Mouse (Mus musculus) hindbrain, embryonic 14.5 days (tissue): ENCODE data around the gene Brd1. TPM values are rescaled to one million over a fixed set of nuclear protein-coding genes. Genes with fewer than 3 reads are reported as not detected.

ENCODE experiments used
- ATAC-seq: fragments of 200-750 bp; cut with Nextera tagmentation; 2 replicates; pipeline ENCODE4 v1.8.0; 2017; ENCODE audit warnings: moderate number of reproducible peaks, mild to moderate bottlenecking, moderate TSS enrichment, moderate library complexity; ENCODE audit not compliant: low FRiP score
- DNase-seq: peaks from one replicate; pipeline ENCODE4 v3.0.0-alpha.2; 2015; ENCODE audit warnings: low spot score
- H3K27ac ChIP-seq: fragments of 300-500 bp; sonication (generic); 2 replicates; pipeline ENCODE4 v1.5.1; 2014; ENCODE audit warnings: mild to moderate bottlenecking, moderate library complexity
- H3K27me3 ChIP-seq: fragments of 300-500 bp; sonication (generic); 2 replicates; pipeline ENCODE4 v1.6.1; 2014; ENCODE audit warnings: mild to moderate bottlenecking, low read length, mixed read lengths; ENCODE audit not compliant: control insufficient read depth, insufficient read depth
- H3K36me3 ChIP-seq: fragments of 300-500 bp; sonication (generic); replicated peaks from 2 replicates; pipeline ENCODE4 v1.6.1; 2014; ENCODE audit not compliant: control insufficient read depth, insufficient read depth
- H3K4me1 ChIP-seq: fragments of 300-500 bp; sonication (generic); replicated peaks from 2 replicates; pipeline ENCODE4 v1.6.1; 2014; ENCODE audit warnings: antibody characterized with exemption, low read length, mixed read lengths; ENCODE audit not compliant: control insufficient read depth, insufficient read depth
- H3K4me2 ChIP-seq: fragments of 300-500 bp; sonication (generic); replicated peaks from 2 replicates; pipeline ENCODE4 v1.6.1; 2014; ENCODE audit warnings: mild to moderate bottlenecking, moderate library complexity
- H3K4me3 ChIP-seq: fragments of 300-500 bp; sonication (generic); replicated peaks from 2 replicates; pipeline ENCODE4 v1.5.1; 2014; ENCODE audit warnings: mild to moderate bottlenecking, low read length
- H3K9ac ChIP-seq: fragments of 300-500 bp; sonication (generic); 2 replicates; pipeline ENCODE4 v1.6.1; 2014
- H3K9me3 ChIP-seq: fragments of 300-500 bp; sonication (generic); 2 replicates; pipeline ENCODE4 v1.6.1; 2016; ENCODE audit warnings: low read length; ENCODE audit not compliant: control insufficient read depth
- WGBS: fragments of 180-500 bp; shearing (Covaris S2); extraction: QIAGEN DNeasy Blood & Tissue Kit; methylation state at CpG from one replicate; pipeline ENCODE4 v1.1.7; 2014; 5-methylcytosine and 5-hydroxymethylcytosine counted together
- polyA plus RNA-seq: library from polyadenylated mRNA; unstranded; fragments of >200 nt; fragmentation: Nextera tagmentation; extraction: Ambion mirVana; gene quantifications from 2 replicates; pipeline ENCODE4 v1.2.1, GENCODE M21; 2014

Brd1 gene
- polyA plus RNA-seq, 1 experiment from 2014 or later = 20.8 TPM

DNA sequence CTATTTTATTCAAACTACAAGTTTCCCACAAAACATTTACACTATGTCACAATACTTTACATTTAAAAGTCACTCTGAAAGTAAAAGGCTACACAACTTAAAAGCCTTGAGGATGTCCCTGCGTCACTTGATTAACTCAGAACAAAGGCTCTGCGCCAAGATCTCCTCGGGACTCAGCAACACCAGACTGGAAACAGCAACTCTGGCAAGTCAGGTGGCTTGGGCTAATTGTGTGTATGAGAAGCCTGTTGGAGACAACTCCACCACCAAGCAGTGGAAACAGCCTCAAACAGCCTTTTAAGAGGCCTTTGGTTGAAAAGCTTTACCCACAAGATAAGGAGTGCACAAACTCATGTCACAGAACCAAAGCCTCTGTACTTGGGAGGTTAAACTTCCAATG, 31.5 kb downstream of the Brd1 start:
- no peaks in the 10 kb centered on the region for H3K4me1 ChIP-seq
- no peak for DNase-seq
- no peak for ATAC-seq
- 55% methylated on average over 3 of the region's 3 CpGs for WGBS
- H3K27ac ChIP-seq = no peak overlapping the region
- H3K4me3 ChIP-seq = no peak overlapping the region
- peaks cover 98% of the 10 kb centered on the region for H3K36me3 ChIP-seq
- H3K9me3 ChIP-seq = no peaks in the 10 kb centered on the region
- no peak overlapping the region for H3K9ac ChIP-seq
- no peak overlapping the region for H3K4me2 ChIP-seq
- H3K27me3 ChIP-seq = no peaks in the 10 kb centered on the region

DNA sequence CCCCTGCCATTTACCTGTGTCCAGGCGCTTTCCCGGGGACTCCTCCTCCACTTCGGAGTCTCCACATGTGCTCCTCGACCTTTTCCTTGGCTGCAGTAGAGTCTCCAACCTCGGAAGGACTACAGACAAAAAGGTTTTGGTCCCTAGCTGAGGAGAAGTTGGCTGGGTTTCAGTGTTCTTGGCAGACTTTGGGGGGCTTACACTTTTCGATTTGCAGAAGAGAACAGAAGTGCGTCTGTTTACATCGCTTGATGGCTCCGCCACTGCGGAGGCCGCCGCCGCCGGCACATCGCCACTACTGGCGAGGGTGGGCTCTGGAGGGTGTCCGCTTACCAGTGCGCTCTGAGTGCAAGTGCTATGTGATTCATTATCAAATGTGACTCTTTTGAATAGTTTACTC, 33.3 kb downstream of the Brd1 start:
- Histone ChIP-seq H3K4me2 (no peak overlapping the region), H3K9me3 (no peaks in the 10 kb centered on the region), H3K36me3 (peaks cover 97% of the 10 kb centered on the region), H3K4me1 (no peaks in the 10 kb centered on the region), H3K27ac (no peak overlapping the region), H3K27me3 (no peaks in the 10 kb centered on the region), H3K9ac (no peak overlapping the region), H3K4me3 (no peak overlapping the region)
- peak; percentile 40; the same call in 1 of the 2 replicates for ATAC-seq
- WGBS = 90% methylated on average over 18 of the region's 18 CpGs
- no peak for DNase-seq

- Histone ChIP-seq H3K9me3 (no peaks in the 10 kb centered on the region), H3K27ac (no peak overlapping the region), H3K4me1 (no peaks in the 10 kb centered on the region; the same call in 1 of the 2 replicates), H3K36me3 (peaks cover 97% of the 10 kb centered on the region), H3K27me3 (no peaks in the 10 kb centered on the region), H3K4me3 (no peak overlapping the region), H3K9ac (no peak overlapping the region), H3K4me2 (no peak overlapping the region)
- WGBS = 94% methylated on average over 5 of the region's 5 CpGs
- DNase-seq = no peak
- no peak for ATAC-seq
Measured at GRCm38 (mm10) chr15:88699508-88699907, 34.5 kb downstream of the Brd1 start.

DNA sequence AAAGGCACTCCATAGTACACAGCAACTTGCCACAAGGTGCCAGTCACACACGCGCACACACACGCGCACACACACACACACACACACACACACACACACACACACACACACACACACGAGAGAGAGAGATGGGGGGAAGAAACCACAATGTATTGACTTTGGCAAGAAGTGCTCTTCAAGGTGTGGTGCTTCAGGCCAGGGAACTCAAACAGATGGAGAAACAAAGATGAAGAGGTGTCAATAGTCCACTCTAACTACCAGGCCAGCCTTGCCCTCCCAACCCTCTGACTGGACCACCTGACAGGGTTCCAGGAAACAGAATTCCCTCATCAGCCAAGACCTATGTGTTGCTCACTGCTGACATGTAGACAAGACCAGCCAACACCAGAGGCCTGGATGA, 36.4 kb downstream of the Brd1 start:
- Histone ChIP-seq H3K27me3 (no peaks in the 10 kb centered on the region), H3K36me3 (peaks cover 94% of the 10 kb centered on the region), H3K4me2 (no peak overlapping the region), H3K9ac (no peak overlapping the region), H3K4me1 (no peaks in the 10 kb centered on the region; the same call in 1 of the 2 replicates), H3K9me3 (no peaks in the 10 kb centered on the region), H3K4me3 (no peak overlapping the region), H3K27ac (no peak overlapping the region)
- DNase-seq (no peak), ATAC-seq (no peak)
- 91% methylated on average over 5 of the region's 5 CpGs for WGBS

- no peak overlapping the region for H3K4me2 ChIP-seq
- no peaks in the 10 kb centered on the region; the same call in 1 of the 2 replicates for H3K4me1 ChIP-seq
- H3K9me3 ChIP-seq = no peaks in the 10 kb centered on the region
- H3K27ac ChIP-seq = no peak overlapping the region
- no peak overlapping the region for H3K4me3 ChIP-seq
- WGBS = 92% methylated on average over 7 of the region's 7 CpGs
- ATAC-seq = no peak
- DNase-seq = no peak
- H3K27me3 ChIP-seq = no peaks in the 10 kb centered on the region
- H3K36me3 ChIP-seq = peaks cover 94% of the 10 kb centered on the region
- no peak overlapping the region for H3K9ac ChIP-seq
Measured at GRCm38 (mm10) chr15:88696055-88696454, 38.0 kb downstream of the Brd1 start.

DNA sequence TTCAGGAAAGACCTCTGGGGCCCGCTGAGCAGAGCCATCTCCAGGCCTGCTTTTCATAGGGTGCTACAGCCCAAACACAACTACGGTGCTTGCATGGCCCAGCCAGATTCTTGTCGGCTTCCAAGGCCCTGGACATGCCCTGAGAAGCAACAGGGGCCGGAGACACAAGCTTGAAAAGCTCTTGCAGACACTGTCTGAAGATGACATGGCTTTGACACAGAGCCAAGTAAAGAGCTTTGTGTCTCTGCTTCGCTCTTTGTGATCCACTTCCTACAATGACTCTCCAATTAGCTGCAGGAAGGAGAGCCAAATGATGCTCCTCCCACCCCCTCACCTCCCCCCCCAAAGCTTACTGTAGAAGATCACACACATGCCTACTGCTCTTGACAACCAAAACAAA, 40.0 kb downstream of the Brd1 start:
- WGBS = 69% methylated on average over 5 of the region's 5 CpGs
- DNase-seq = peak; percentile 30
- Histone ChIP-seq H3K36me3 (peaks cover 95% of the 10 kb centered on the region), H3K4me2 (no peak overlapping the region), H3K27ac (no peak overlapping the region), H3K4me1 (no peaks in the 10 kb centered on the region; the same call in 1 of the 2 replicates), H3K9ac (no peak overlapping the region), H3K27me3 (no peaks in the 10 kb centered on the region), H3K9me3 (no peaks in the 10 kb centered on the region), H3K4me3 (no peak overlapping the region)
- peak; percentile 24; the same call in 1 of the 2 replicates for ATAC-seq

GRCm38 (mm10) chr15:88692720-88693119, 41.3 kb downstream of the Brd1 start:
- no peak for ATAC-seq
- H3K36me3 ChIP-seq = peaks cover 95% of the 10 kb centered on the region

DNA sequence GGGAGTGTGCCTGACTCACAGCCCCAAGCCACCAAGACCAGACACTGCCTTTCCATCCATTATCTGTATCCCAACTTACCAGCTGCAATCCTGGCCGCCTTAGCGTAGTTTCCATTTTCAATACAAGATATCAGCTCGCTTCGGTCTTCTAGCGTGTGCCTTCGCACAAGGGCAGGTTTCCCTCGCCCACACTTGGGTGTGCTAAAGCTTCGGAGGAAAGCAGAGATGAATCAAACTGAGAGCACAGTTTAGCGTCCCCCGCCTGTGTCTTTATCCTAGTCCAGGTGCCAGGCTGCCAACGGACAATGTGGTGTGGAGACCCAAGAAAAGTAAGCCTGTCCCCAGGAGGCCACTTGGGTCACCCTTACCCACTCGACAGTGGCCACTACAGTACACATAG, 42.9 kb downstream of the Brd1 start:
- Histone ChIP-seq H3K4me1 (no peaks in the 10 kb centered on the region; the same call in 1 of the 2 replicates), H3K9me3 (no peaks in the 10 kb centered on the region), H3K9ac (no peak overlapping the region), H3K27me3 (no peaks in the 10 kb centered on the region), H3K4me3 (no peak overlapping the region), H3K27ac (no peak overlapping the region), H3K4me2 (no peak overlapping the region), H3K36me3 (peaks cover 96% of the 10 kb centered on the region)
- ATAC-seq (no peak), DNase-seq (no peak)
- WGBS = 94% methylated on average over 12 of the region's 12 CpGs

More at GRCm38 (mm10) chr15:88692720-88693119, 41.3 kb downstream of the Brd1 start:
- Histone ChIP-seq H3K27ac (no peak overlapping the region), H3K4me2 (no peak overlapping the region), H3K9ac (no peak overlapping the region), H3K4me1 (no peaks in the 10 kb centered on the region; the same call in 1 of the 2 replicates), H3K9me3 (no peaks in the 10 kb centered on the region), H3K27me3 (no peaks in the 10 kb centered on the region), H3K4me3 (no peak overlapping the region)
- 80% methylated on average over 9 of the region's 9 CpGs for WGBS
- no peak for DNase-seq

- WGBS = 86% methylated on average over 10 of the region's 10 CpGs
- no peak overlapping the region for H3K9ac ChIP-seq
- no peak overlapping the region for H3K27ac ChIP-seq
- ATAC-seq (no peak), DNase-seq (no peak)
- H3K4me1 ChIP-seq = no peaks in the 10 kb centered on the region
- no peaks in the 10 kb centered on the region for H3K9me3 ChIP-seq
- H3K36me3 ChIP-seq = peaks cover 78% of the 10 kb centered on the region
- H3K4me2 ChIP-seq = no peak overlapping the region
- no peak overlapping the region for H3K4me3 ChIP-seq
- H3K27me3 ChIP-seq = no peaks in the 10 kb centered on the region
Measured at GRCm38 (mm10) chr15:88688120-88688519, 45.9 kb downstream of the Brd1 start.

DNA sequence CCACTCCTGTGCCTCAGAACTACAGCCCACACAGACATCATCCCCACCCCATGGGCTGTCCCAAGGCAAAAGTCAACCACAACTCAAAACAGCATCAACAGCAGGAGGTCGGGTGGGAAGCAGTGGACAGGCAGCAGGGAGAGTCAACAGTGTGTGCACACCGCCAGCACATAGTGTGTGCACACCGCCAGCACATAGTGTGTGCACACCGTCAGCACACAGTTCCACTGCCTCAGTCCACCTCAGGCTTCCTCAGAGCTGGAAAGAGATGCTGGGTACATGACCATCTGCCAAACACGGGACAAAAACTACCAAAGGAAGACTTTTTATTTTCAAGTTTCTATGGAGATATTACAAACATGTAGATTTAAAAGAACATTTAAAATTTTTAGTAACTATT, 47.3 kb downstream of the Brd1 start:
- Histone ChIP-seq H3K27ac (no peak overlapping the region), H3K27me3 (no peaks in the 10 kb centered on the region), H3K36me3 (peaks cover 65% of the 10 kb centered on the region), H3K4me3 (no peak overlapping the region), H3K9ac (no peak overlapping the region), H3K4me2 (no peak overlapping the region), H3K4me1 (no peaks in the 10 kb centered on the region), H3K9me3 (no peaks in the 10 kb centered on the region)
- DNase-seq = no peak
- ATAC-seq = no peak
- 94% methylated on average over 5 of the region's 5 CpGs for WGBS
